In genomic region chr15:89591723-89592455, GRCm38 (mm10) we compare ENCODE assay signal across 8 mouse cellular contexts. TPM values are rescaled to one million over a fixed set of nuclear protein-coding genes. Genes with fewer than 3 reads are reported as not detected.
DNase-seq lines count a peak whose midpoint lies in the region; ATAC-seq lines count a peak whose summit lies in the region.

Gene Rabl2, minus strand, starts transcription at chr15:89591923.

- peak; percentile 95 for ATAC-seq in intestine, embryonic 14.5 days (replicated peaks; ENCODE audit: low FRiP score, low TSS enrichment, low read depth)

- intact Hi-C loops in left cerebral cortex, postnatal 14 days (cut with DNase I): no loop called here

- no peaks in the 10 kb centered on the region for H3K27me3 ChIP-seq in intestine, embryonic 14.5 days (replicated peaks; ENCODE audit: control insufficient read depth, insufficient read depth, low read length)

- under 1% methylated on average over 35 of the region's 35 CpGs for WGBS in intestine, embryonic 14.5 days

- H3K4me1 ChIP-seq in intestine, embryonic 14.5 days (replicated peaks; ENCODE audit: control insufficient read depth, insufficient read depth, low read length): peaks cover 5% of the 10 kb centered on the region; the same call in 1 of the 2 replicates

- peak within 1 kb of the TSS; percentile 79 for H3K4me3 ChIP-seq in intestine, embryonic 14.5 days (ENCODE audit: low read depth, low read length)

- peaks cover 11% of the 10 kb centered on the region for H3K36me3 ChIP-seq in intestine, embryonic 14.5 days (ENCODE audit: control insufficient read depth, insufficient read depth, low read length)

- no peaks in the 10 kb centered on the region for H3K9me3 ChIP-seq in intestine, embryonic 14.5 days (ENCODE audit: control insufficient read depth, low read length)

- H3K9ac ChIP-seq in intestine, embryonic 14.5 days (ENCODE audit: low read length): peak within 1 kb of the TSS; percentile 57

- peak within 1 kb of the TSS; percentile 2; the same call in 1 of the 2 replicates for H3K27ac ChIP-seq in intestine, embryonic 14.5 days (ENCODE audit: low read depth)

- peak; percentile 78 to 85 for DNase-seq in adrenal gland, adult 18-20 months (ENCODE audit: low spot score in 2 of 2)
- peak; percentile 93 for DNase-seq in embryo, embryonic 11 days
- peak; percentile 85 for DNase-seq in gastrocnemius, postnatal 25 days
- peak; percentile 97 for DNase-seq in intestine, embryonic 14.5 days (ENCODE audit: low spot score)
- peak; percentile 87 to 88 for DNase-seq in left cerebral cortex, postnatal 14 days (ENCODE audit: low spot score in 2 of 2)
- DNase-seq in mesoderm, embryonic 11.5 days (ENCODE audit: low read depth, low spot score): peak; percentile 95
- DNase-seq in right cerebral cortex, postnatal 36 days (ENCODE audit: low spot score in 2 of 2): peak; percentile 81 to 87
- DNase-seq in yolk sac, embryonic 10.5 days (ENCODE audit: low spot score): peak; percentile 86

- H3K4me2 ChIP-seq in intestine, embryonic 14.5 days (ENCODE audit: low read length): peak within 1 kb of the TSS; percentile 82

RNA-seq across cellular contexts. Expression of gene Rabl2, which starts in this region (rescaled TPM):
- 1 to 10 TPM; 9.2 to 9.9 TPM for total RNA-seq in adrenal gland, adult 18-20 months (2021)
- total RNA-seq in gastrocnemius, postnatal 25 days (2021): 1 to 10 TPM; 1.8 to 1.9 TPM
- polyA plus RNA-seq in intestine, embryonic 14.5 days (2014; fragmentation: Nextera tagmentation; extraction: Ambion mirVana): 41.3 and 44.9 TPM in 2 replicates
- 10 to 100 TPM; 33.4 to 38.3 TPM for total RNA-seq in left cerebral cortex, postnatal 14 days (2021)

Comparison
In these comparisons a context has a peak if more than half of its experiments do, and no peak if none do; other contexts are left out.
1. Peak in every context shown above with its lines: DNase-seq, ATAC-seq, H3K4me3 ChIP-seq and H3K27ac ChIP-seq.